In the genomic region with DNA sequence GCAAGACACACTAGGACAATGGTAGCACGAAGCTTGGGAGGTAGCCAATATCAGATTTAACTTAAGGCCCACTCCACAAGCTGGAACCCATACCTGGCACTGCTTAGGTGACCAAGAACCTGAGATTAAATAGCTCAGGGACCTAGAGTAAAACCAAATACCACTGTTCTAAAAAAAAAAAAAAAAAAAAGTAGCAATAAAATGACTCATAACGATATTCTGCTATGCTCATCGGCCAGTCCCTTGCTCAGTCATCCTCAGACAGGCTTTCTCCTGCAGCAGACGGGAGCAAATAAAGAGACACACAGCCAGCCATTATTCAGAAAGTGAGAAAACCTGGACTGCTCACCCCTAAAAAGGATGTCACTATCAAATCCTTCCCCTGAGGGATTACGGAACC, we compare ENCODE assay signal across 30 mouse cellular contexts.
"Had no signal": no experiment of that assay in that cellular context is flagged by ENCODE, and none has a peak within 500 bp of the region (broad histone marks: within the 10 kb centered on the region; RNA-seq: fewer than 3 reads in every experiment).

No protein-coding gene starts in this region.

- H3K36me3 ChIP-seq: limb, embryonic 10.5 days; limb, embryonic 12.5 days; limb, embryonic 13.5 days; limb, embryonic 15.5 days; liver, embryonic 12.5 days; liver, embryonic 13.5 days; liver, embryonic 15.5 days; lung, embryonic 15.5 days; midbrain, embryonic 10.5 days; midbrain, embryonic 12.5 days; midbrain, embryonic 13.5 days; midbrain, embryonic 15.5 days had no signal

- ATAC-seq: liver, embryonic 12.5 days; liver, postnatal 0 days; midbrain, embryonic 13.5 days; midbrain, embryonic 15.5 days; midbrain, embryonic 16.5 days had no signal

- H3K27ac ChIP-seq: left cerebral cortex, adult 2 months; limb, embryonic 10.5 days; limb, embryonic 13.5 days; limb, embryonic 15.5 days; liver, embryonic 12.5 days; liver, embryonic 13.5 days; liver, embryonic 14.5 days; liver, embryonic 15.5 days; lung, embryonic 15.5 days; macrophage; midbrain, embryonic 10.5 days; midbrain, embryonic 12.5 days; midbrain, embryonic 13.5 days; midbrain, embryonic 15.5 days had no signal

- H3K4me1 ChIP-seq: liver, embryonic 13.5 days; liver, embryonic 15.5 days; megakaryocyte, embryonic 14.5 days had no signal

- H3K4me3 ChIP-seq: left cerebral cortex, adult 2 months; limb, embryonic 10.5 days; limb, embryonic 12.5 days; limb, embryonic 13.5 days; limb, embryonic 15.5 days; liver, embryonic 12.5 days; liver, embryonic 13.5 days; liver, embryonic 15.5 days; lung, embryonic 15.5 days; megakaryocyte, embryonic 14.5 days; midbrain, embryonic 10.5 days; midbrain, embryonic 12.5 days; midbrain, embryonic 13.5 days; midbrain, embryonic 15.5 days; myocyte had no signal

- H3K9me3 ChIP-seq: limb, embryonic 10.5 days; limb, embryonic 12.5 days; limb, embryonic 13.5 days; limb, embryonic 15.5 days; liver, embryonic 12.5 days; liver, embryonic 13.5 days; liver, embryonic 15.5 days; lung, embryonic 15.5 days; megakaryocyte, embryonic 14.5 days; midbrain, embryonic 10.5 days; midbrain, embryonic 12.5 days; midbrain, embryonic 13.5 days; midbrain, embryonic 15.5 days had no signal

- DNase-seq: left cerebral cortex, postnatal 4 days; liver; liver, embryonic 13.5 days; liver, postnatal 0 days; lung, adult 18-20 months; lung, embryonic 14.5 days; lung, postnatal 10 days; lung, postnatal 14 days; lung, postnatal 36 days; lung, postnatal 4 days; midbrain, embryonic 14.5 days had no signal

- H3K9ac ChIP-seq: limb, embryonic 12.5 days; limb, embryonic 13.5 days; limb, embryonic 15.5 days; liver, embryonic 12.5 days; liver, embryonic 13.5 days; liver, embryonic 14.5 days; liver, embryonic 15.5 days; liver, postnatal 0 days; lung, embryonic 14.5 days; lung, embryonic 15.5 days; midbrain, embryonic 12.5 days; midbrain, embryonic 13.5 days; midbrain, embryonic 15.5 days had no signal

- H3K27me3 ChIP-seq: limb, embryonic 12.5 days; limb, embryonic 13.5 days; limb, embryonic 15.5 days; liver, embryonic 13.5 days; liver, embryonic 15.5 days; lung, embryonic 15.5 days; midbrain, embryonic 12.5 days; midbrain, embryonic 13.5 days; midbrain, embryonic 15.5 days had no signal

- H3K4me2 ChIP-seq: limb, embryonic 12.5 days; limb, embryonic 13.5 days; limb, embryonic 15.5 days; liver, embryonic 11.5 days; liver, embryonic 12.5 days; liver, embryonic 13.5 days; liver, embryonic 15.5 days; lung, embryonic 14.5 days; lung, embryonic 15.5 days; midbrain, embryonic 11.5 days; midbrain, embryonic 12.5 days; midbrain, embryonic 13.5 days; midbrain, embryonic 15.5 days had no signal
